Mouse (Mus musculus) splenic B cell, adult 2 months (primary cell): Measurements from ENCODE around the gene Hk1.
A peak's percentile ranks its signal among the peaks of the same experiment; 100 is the strongest.

Experiments
- DNase-seq: peaks from one replicate; pipeline ENCODE4 v3.0.0-alpha.2; 2011; ENCODE audit warnings: low read depth, low spot score
- H3K27me3 ChIP-seq: 2 replicates; pipeline ENCODE4 v1.6.1; 2012; ENCODE audit warnings: mild to moderate bottlenecking, low read length, moderate library complexity, mixed read lengths; ENCODE audit not compliant: control insufficient read depth, poor library complexity, insufficient read depth, severe bottlenecking
- H3K36me3 ChIP-seq: 2 replicates; pipeline ENCODE4 v1.6.1; 2012; ENCODE audit warnings: mild to moderate bottlenecking, low read length, moderate library complexity, mixed read lengths; ENCODE audit not compliant: control insufficient read depth, poor library complexity, insufficient read depth, severe bottlenecking

The Hk1 gene

GRCm38 (mm10) chr10:62283206-62283792, 96.4 kb downstream of the Hk1 start:
- DNase-seq = no peak
- peaks cover 6% of the 10 kb centered on the region for H3K36me3 ChIP-seq
- H3K27me3 ChIP-seq = no peaks in the 10 kb centered on the region

- Histone ChIP-seq H3K27me3 (no peaks in the 10 kb centered on the region), H3K36me3 (peaks cover 6% of the 10 kb centered on the region)
- no peak for DNase-seq
These were observed 96.9 kb downstream of the Hk1 start for GRCm38 (mm10) chr10:62282782-62283181.

- H3K36me3 ChIP-seq = no peaks in the 10 kb centered on the region; the same call in 1 of the 2 replicates
- DNase-seq = no peak
These were observed 100.0 kb downstream of the Hk1 start for GRCm38 (mm10) chr10:62279671-62280070.

GRCm38 (mm10) chr10:62279066-62279465, 100.6 kb downstream of the Hk1 start:
- H3K27me3 ChIP-seq = no peaks in the 10 kb centered on the region
- peaks cover 3% of the 10 kb centered on the region; the same call in 1 of the 2 replicates for H3K36me3 ChIP-seq
- no peak for DNase-seq

More at GRCm38 (mm10) chr10:62279671-62280070, 100.0 kb downstream of the Hk1 start:
- H3K27me3 ChIP-seq = no peaks in the 10 kb centered on the region

GRCm38 (mm10) chr10:62277499-62278293, 102.0 kb downstream of the Hk1 start:
- no peak for DNase-seq
- Histone ChIP-seq H3K36me3 (peaks cover 6% of the 10 kb centered on the region; the same call in 1 of the 2 replicates), H3K27me3 (no peaks in the 10 kb centered on the region)

GRCm38 (mm10) chr10:62275235-62275634, 104.5 kb downstream of the Hk1 start:
- peaks cover 8% of the 10 kb centered on the region; the same call in 1 of the 2 replicates for H3K36me3 ChIP-seq
- H3K27me3 ChIP-seq = no peaks in the 10 kb centered on the region
- peak; percentile 82 for DNase-seq

- H3K27me3 ChIP-seq = no peaks in the 10 kb centered on the region
- DNase-seq = no peak
- peaks cover 9% of the 10 kb centered on the region for H3K36me3 ChIP-seq
These were observed 110.4 kb downstream of the Hk1 start for GRCm38 (mm10) chr10:62269278-62269677.

GRCm38 (mm10) chr10:62264299-62264698, 115.4 kb downstream of the Hk1 start:
- DNase-seq = no peak
- Histone ChIP-seq H3K27me3 (no peaks in the 10 kb centered on the region), H3K36me3 (0 out of 2 replicates have a peak, but pooled peaks cover 2% of the 10 kb centered on the region)

GRCm38 (mm10) chr10:62261115-62261886, 118.4 kb downstream of the Hk1 start:
- Histone ChIP-seq H3K27me3 (no peaks in the 10 kb centered on the region), H3K36me3 (no peaks in the 10 kb centered on the region)
- peak; percentile 79 for DNase-seq

- DNase-seq = no peak
- Histone ChIP-seq H3K36me3 (no peaks in the 10 kb centered on the region), H3K27me3 (no peaks in the 10 kb centered on the region)
These were observed 121.4 kb downstream of the Hk1 start for GRCm38 (mm10) chr10:62258298-62258697.

GRCm38 (mm10) chr10:62252496-62253235, 127.0 kb downstream of the Hk1 start:
- H3K27me3 ChIP-seq = no peaks in the 10 kb centered on the region; the same call in 1 of the 2 replicates

GRCm38 (mm10) chr10:62252000-62252488, 127.7 kb downstream of the Hk1 start, which contains the start of gene Tacr2:
TSS of gene Tacr2 (plus strand) at chr10:62252438.
- Histone ChIP-seq H3K27me3 (no peaks in the 10 kb centered on the region; the same call in 1 of the 2 replicates), H3K36me3 (no peaks in the 10 kb centered on the region)
- no peak for DNase-seq

More at GRCm38 (mm10) chr10:62252496-62253235, 127.0 kb downstream of the Hk1 start:
- no peak for DNase-seq
- no peaks in the 10 kb centered on the region for H3K36me3 ChIP-seq

GRCm38 (mm10) chr10:62247815-62248214, 131.9 kb downstream of the Hk1 start:
- DNase-seq = no peak
- Histone ChIP-seq H3K27me3 (no peaks in the 10 kb centered on the region; the same call in 1 of the 2 replicates), H3K36me3 (no peaks in the 10 kb centered on the region)

- H3K27me3 ChIP-seq = no peaks in the 10 kb centered on the region; the same call in 1 of the 2 replicates
- no peak for DNase-seq
- H3K36me3 ChIP-seq = no peaks in the 10 kb centered on the region
These were observed 132.6 kb downstream of the Hk1 start for GRCm38 (mm10) chr10:62247156-62247555.
